Mouse (Mus musculus) MEL (cell line): ENCODE measurements around the gene Olfr267. TPM values are rescaled to one million over a fixed set of nuclear protein-coding genes. Genes with fewer than 3 reads are reported as not detected.

ENCODE experiments used
- DNase-seq: peaks from one replicate; pipeline ENCODE4 v3.0.0; 2011; ENCODE audit warnings: low read depth, low spot score
- H3K27ac ChIP-seq: 2 replicates; pipeline ENCODE4 v1.5.1; 2012; ENCODE audit warnings: low read depth, mild to moderate bottlenecking, control low read depth, low read length, moderate library complexity; ENCODE audit not compliant: control insufficient read depth
- H3K27me3 ChIP-seq, 2 experiments: fragments of 150-350 bp in 1 of 2; sonication (generic) in 1 of 2; 2 replicates each; pipeline ENCODE4 v1.6.1; 2012; ENCODE audit warnings: low read length in 2 of 2, mild to moderate bottlenecking in 2 of 2, improper control_type of control experiment in 1 of 2, moderate library complexity in 1 of 2; ENCODE audit not compliant: insufficient read depth in 2 of 2, control insufficient read depth in 1 of 2
- H3K36me3 ChIP-seq, 2 experiments: 2 replicates each; pipeline ENCODE4 v1.6.1; 2012 to 2014; ENCODE audit warnings: low read length in 2 of 2, improper control_type of control experiment in 1 of 2, inconsistent platforms in 1 of 2, mild to moderate bottlenecking in 1 of 2; ENCODE audit not compliant: insufficient read depth in 2 of 2, control insufficient read depth in 1 of 2
- H3K4me1 ChIP-seq, 2 experiments: fragments of 150-350 bp in 1 of 2; sonication (generic) in 1 of 2; 2 replicates each; pipeline ENCODE4 v1.6.1; 2012; ENCODE audit warnings: low read length in 2 of 2, improper control_type of control experiment in 1 of 2, mild to moderate bottlenecking in 1 of 2; ENCODE audit not compliant: insufficient read depth in 2 of 2, control insufficient read depth in 1 of 2
- H3K4me3 ChIP-seq, 2 experiments: fragments of 150-350 bp in 1 of 2; sonication (generic) in 1 of 2; 2 replicates each; pipeline ENCODE4 v1.5.1; 2012; ENCODE audit warnings: low read depth in 2 of 2, low read length in 2 of 2, mild to moderate bottlenecking in 2 of 2, moderate library complexity in 2 of 2, control low read depth in 1 of 2, improper control_type of control experiment in 1 of 2; ENCODE audit not compliant: control insufficient read depth in 1 of 2, insufficient read depth in 1 of 2
- H3K79me2 ChIP-seq: 2 replicates; pipeline ENCODE4 v1.6.1; 2012; ENCODE audit warnings: mild to moderate bottlenecking, low read length, moderate library complexity; ENCODE audit not compliant: control insufficient read depth, poor library complexity, insufficient read depth
- H3K9ac ChIP-seq: 2 replicates; pipeline ENCODE4 v1.6.1; 2012; ENCODE audit warnings: low read depth, mild to moderate bottlenecking, control low read depth, low read length, moderate library complexity; ENCODE audit not compliant: control insufficient read depth, poor library complexity, severe bottlenecking
- H3K9me3 ChIP-seq: fragments of 150-350 bp; sonication (generic); replicated peaks from 2 replicates; pipeline ENCODE4 v1.6.1; 2012; ENCODE audit warnings: mild to moderate bottlenecking, low read length, improper control_type of control experiment, moderate library complexity; ENCODE audit not compliant: insufficient read depth
- CHD1 ChIP-seq: IDR thresholded peaks from 2 replicates; pipeline ENCODE4 v1.6.1; 2012; ENCODE audit warnings: low read depth, mild to moderate bottlenecking, inconsistent platforms, low read length, improper control_type of control experiment
- CTCF ChIP-seq, 3 experiments: IDR thresholded peaks in 2 of 3; conservative IDR thresholded peaks in 1 of 3; 2 replicates each; pipeline ENCODE4 v1.5.1; 2011 to 2012; ENCODE audit warnings: low read length in 3 of 3, low read depth in 2 of 3, mild to moderate bottlenecking in 2 of 3, improper control_type of control experiment in 1 of 3, inconsistent platforms in 1 of 3, mixed read lengths in 1 of 3, moderate library complexity in 1 of 3; ENCODE audit not compliant: control insufficient read depth in 1 of 3, insufficient read depth in 1 of 3, poor library complexity in 1 of 3, severe bottlenecking in 1 of 3
- E2F4 ChIP-seq: IDR thresholded peaks from 2 replicates; pipeline ENCODE4 v1.6.1; 2011; ENCODE audit warnings: low read depth, low read length, improper control_type of control experiment, borderline replicate concordance
- ETS1 ChIP-seq: IDR thresholded peaks from 2 replicates; pipeline ENCODE4 v1.6.1; 2012; ENCODE audit warnings: low read depth, mild to moderate bottlenecking, inconsistent platforms, low read length, improper control_type of control experiment, moderate library complexity
- GABPA ChIP-seq: IDR thresholded peaks from 2 replicates; pipeline ENCODE4 v1.6.1; 2012; ENCODE audit warnings: low read depth, mild to moderate bottlenecking, inconsistent platforms, low read length, improper control_type of control experiment, moderate library complexity
- GATA1 ChIP-seq: IDR thresholded peaks from 2 replicates; pipeline ENCODE4 v1.6.1; 2011; ENCODE audit warnings: low read depth, low read length, improper control_type of control experiment
- HCFC1 ChIP-seq: IDR thresholded peaks from 2 replicates; pipeline ENCODE4 v1.6.1; 2012; ENCODE audit warnings: low read depth, mild to moderate bottlenecking, inconsistent platforms, low read length, improper control_type of control experiment, moderate library complexity
- JUND ChIP-seq: IDR thresholded peaks from 2 replicates; pipeline ENCODE4 v1.6.1; 2011; ENCODE audit warnings: low read depth, mild to moderate bottlenecking, improper control_type of control experiment, low read length
- KAT2A ChIP-seq: conservative IDR thresholded peaks from 2 replicates; pipeline ENCODE4 v1.6.1; 2012; ENCODE audit warnings: low read depth, low read length, improper control_type of control experiment, inconsistent platforms
- MAFK ChIP-seq: IDR thresholded peaks from 2 replicates; pipeline ENCODE4 v1.6.1; 2011; ENCODE audit warnings: low read depth, mild to moderate bottlenecking, low read length, improper control_type of control experiment, borderline replicate concordance
- MEF2A ChIP-seq: IDR thresholded peaks from 2 replicates; pipeline ENCODE4 v1.6.1; 2014; ENCODE audit warnings: low read depth, mild to moderate bottlenecking, inconsistent platforms, low read length, improper control_type of control experiment; ENCODE audit not compliant: poor library complexity, insufficient replicate concordance, severe bottlenecking; ENCODE audit errors: extremely low read depth
- MYB ChIP-seq: IDR thresholded peaks from 2 replicates; pipeline ENCODE4 v1.6.1; 2011; ENCODE audit warnings: mild to moderate bottlenecking, low read depth, low read length, improper control_type of control experiment
- NRF1 ChIP-seq: IDR thresholded peaks from 2 replicates; pipeline ENCODE4 v1.6.1; 2014; ENCODE audit warnings: low read depth, mild to moderate bottlenecking, inconsistent platforms, low read length, improper control_type of control experiment, moderate library complexity; ENCODE audit not compliant: poor library complexity, insufficient read depth, severe bottlenecking
- POLR2A ChIP-seq, 2 experiments: IDR thresholded peaks; 2 replicates each; pipeline ENCODE4 v1.6.1; 2011 to 2012; ENCODE audit warnings: low read length in 2 of 2, mild to moderate bottlenecking in 2 of 2, control low read depth in 1 of 2, improper control_type of control experiment in 1 of 2, low read depth in 1 of 2, moderate library complexity in 1 of 2; ENCODE audit not compliant: control insufficient read depth in 1 of 2, insufficient read depth in 1 of 2, poor library complexity in 1 of 2
- POLR2AphosphoS2 ChIP-seq: IDR thresholded peaks from 2 replicates; pipeline ENCODE4 v1.6.1; 2011; ENCODE audit warnings: low read length, improper control_type of control experiment
- POLR2AphosphoS5 ChIP-seq: IDR thresholded peaks from 2 replicates; pipeline ENCODE4 v1.6.1; 2012; ENCODE audit warnings: low read depth, borderline replicate concordance, mild to moderate bottlenecking, inconsistent platforms, low read length, moderate library complexity, mixed read lengths
- RAD21 ChIP-seq: IDR thresholded peaks from 2 replicates; pipeline ENCODE4 v1.6.1; 2011; ENCODE audit warnings: mild to moderate bottlenecking, low read depth, low read length, improper control_type of control experiment
- RCOR1 ChIP-seq: IDR thresholded peaks from 2 replicates; pipeline ENCODE4 v1.6.1; 2012; ENCODE audit warnings: low read depth, mild to moderate bottlenecking, inconsistent platforms, low read length, improper control_type of control experiment
- SIN3A ChIP-seq: IDR thresholded peaks from 2 replicates; pipeline ENCODE4 v1.6.1; 2012; ENCODE audit warnings: low read length, improper control_type of control experiment, inconsistent platforms
- TAL1 ChIP-seq: IDR thresholded peaks from 2 replicates; pipeline ENCODE4 v1.6.1; 2012; ENCODE audit warnings: mild to moderate bottlenecking, inconsistent platforms, low read length, moderate library complexity, mixed read lengths
- TBP ChIP-seq: IDR thresholded peaks from 2 replicates; pipeline ENCODE4 v1.8.0; 2011; ENCODE audit warnings: low read depth, low read length, improper control_type of control experiment
- TCF12 ChIP-seq: IDR thresholded peaks from 2 replicates; pipeline ENCODE4 v1.6.1; 2014; ENCODE audit warnings: low read depth, mild to moderate bottlenecking, inconsistent platforms, low read length, improper control_type of control experiment, moderate library complexity
- UBTF ChIP-seq: IDR thresholded peaks from 2 replicates; pipeline ENCODE4 v1.6.1; 2012; ENCODE audit warnings: low read depth, mild to moderate bottlenecking, inconsistent platforms, low read length, improper control_type of control experiment, moderate library complexity, borderline replicate concordance; ENCODE audit not compliant: insufficient read depth
- USF1 ChIP-seq: IDR thresholded peaks from 2 replicates; pipeline ENCODE4 v1.6.1; 2014; ENCODE audit warnings: low read depth, mild to moderate bottlenecking, inconsistent platforms, low read length, improper control_type of control experiment, moderate library complexity
- USF2 ChIP-seq, 2 experiments: IDR thresholded peaks; 2 replicates each; pipeline ENCODE4 v1.6.1; 2011 to 2012; ENCODE audit warnings: improper control_type of control experiment in 2 of 2, low read length in 2 of 2, borderline replicate concordance in 1 of 2, inconsistent platforms in 1 of 2, low read depth in 1 of 2, mild to moderate bottlenecking in 1 of 2; ENCODE audit not compliant: insufficient read depth in 1 of 2
- ZMIZ1 ChIP-seq: IDR thresholded peaks from 2 replicates; pipeline ENCODE4 v1.6.1; 2012; ENCODE audit warnings: low read depth, mild to moderate bottlenecking, inconsistent platforms, low read length, improper control_type of control experiment, moderate library complexity
- polyA plus RNA-seq, 2 experiments: library from polyadenylated mRNA; stranded (reverse) in 1 of 2; unstranded in 1 of 2; fragments of >175 nt in 1 of 2; fragments of >200 nt in 1 of 2; gene quantifications; 2 replicates each; pipeline versions ENCODE4 v1.2.1 to v1.2.4; 2012; ENCODE audit warnings: low replicate concordance in 2 of 2, low read depth in 1 of 2; ENCODE audit not compliant: insufficient read length in 2 of 2, insufficient read depth in 1 of 2, missing spikeins in 1 of 2
- total RNA-seq: library from RNA; depleted of rRNA; stranded (reverse); fragments of 300-350 nt; gene quantifications from 2 replicates; pipeline ENCODE4 v1.2.3, GENCODE M21; 2012

The Olfr267 gene
- total and polyA plus RNA-seq, 3 experiments = 0.08 TPM; not detected in 2

DNA sequence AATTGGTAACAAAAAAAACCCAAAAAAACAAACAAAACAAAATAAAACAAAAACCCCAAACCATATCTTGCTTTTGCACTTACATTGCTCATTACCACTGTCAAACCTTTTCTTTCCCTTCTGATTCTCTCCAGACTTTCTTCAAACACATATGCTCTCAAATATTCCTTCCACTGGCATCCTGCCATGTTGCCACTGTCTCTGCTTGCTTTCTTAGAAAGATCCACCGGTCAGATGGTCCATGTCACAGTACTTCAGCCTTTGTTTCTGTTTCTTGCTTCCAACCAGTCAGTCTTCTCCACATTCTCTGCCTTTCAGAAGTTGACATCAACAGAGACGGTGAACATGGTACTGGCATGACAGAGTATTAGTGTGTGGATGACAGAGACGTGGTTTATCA, 857 bp downstream of the Olfr267 start:
- Histone ChIP-seq H3K9ac (no peak overlapping the region), H3K79me2 (no peaks in the 10 kb centered on the region), H3K9me3 (no peaks in the 10 kb centered on the region), H3K36me3 (no peaks in the 10 kb centered on the region), H3K27me3 (no peaks in the 10 kb centered on the region), H3K4me1 (no peaks in the 10 kb centered on the region), H3K27ac (no peak overlapping the region), H3K4me3 (no peak overlapping the region)
- no peak for DNase-seq
- TF ChIP-seq POLR2A (IDR thresholded peaks at IDR 0.05; ENCODE audit: control insufficient read depth in 1 of 2, insufficient read depth in 1 of 2, low read depth in 1 of 2, low read length in 2 of 2, poor library complexity in 1 of 2) (no peak), ETS1 (no peak), SIN3A (no peak), NRF1 (no peak), MEF2A (no peak), MYB (no peak), USF2 (IDR thresholded peaks at IDR 0.05; ENCODE audit: borderline replicate concordance in 1 of 2, insufficient read depth in 1 of 2, low read depth in 1 of 2, low read length in 2 of 2) (no peak), RCOR1 (no peak), ZMIZ1 (no peak), E2F4 (no peak), POLR2AphosphoS2 (no peak), TBP (no peak), POLR2AphosphoS5 (no peak), CHD1 (no peak), TAL1 (no peak), UBTF (no peak), TCF12 (no peak), KAT2A (no peak)

DNA sequence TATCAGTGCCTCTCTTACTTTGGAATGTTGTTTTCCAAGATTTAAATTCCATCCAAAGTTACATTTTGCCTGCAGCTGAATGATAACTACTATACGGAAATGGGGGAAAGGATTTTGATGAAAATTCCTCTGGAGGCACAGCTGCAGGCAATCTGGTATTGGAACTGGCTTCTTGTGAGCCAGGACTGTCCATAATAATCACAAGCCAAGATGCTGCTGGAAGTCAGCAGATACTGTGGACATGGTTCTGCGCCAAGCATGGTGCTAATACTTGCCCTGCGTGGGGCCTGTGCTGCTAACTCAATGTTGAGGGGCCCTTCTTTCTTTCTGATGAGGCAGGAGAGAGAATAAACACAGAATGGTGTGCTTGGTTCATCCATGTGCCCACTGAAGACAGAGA, 24.1 kb downstream of the Olfr267 start:
- H3K9me3 ChIP-seq = no peaks in the 10 kb centered on the region

More for the DNA sequence above, 24.1 kb downstream of the Olfr267 start:
- peaks cover 0 to 2% of the 10 kb centered on the region in 2 experiments; a peak in 1 of 4 replicates for H3K27me3 ChIP-seq
- H3K4me1 ChIP-seq = no peaks in the 10 kb centered on the region
- no peak overlapping the region for H3K9ac ChIP-seq
- no peak for DNase-seq
- H3K27ac ChIP-seq = no peak overlapping the region
- no peaks in the 10 kb centered on the region for H3K79me2 ChIP-seq
- no peak overlapping the region for H3K4me3 ChIP-seq
- no peaks in the 10 kb centered on the region for H3K36me3 ChIP-seq
- TF ChIP-seq JUND = no peak
- no peak for TF ChIP-seq CTCF (IDR thresholded peaks at IDR 0.05 in 2 of 3, conservative IDR thresholded peaks at IDR 0.05 in 1 of 3; ENCODE audit: control insufficient read depth in 1 of 3, insufficient read depth in 1 of 3, low read depth in 2 of 3, low read length in 3 of 3, poor library complexity in 1 of 3, severe bottlenecking in 1 of 3)
- TF ChIP-seq RCOR1 = no peak
- no peak for TF ChIP-seq HCFC1
- no peak for TF ChIP-seq POLR2A (IDR thresholded peaks at IDR 0.05; ENCODE audit: control insufficient read depth in 1 of 2, insufficient read depth in 1 of 2, low read depth in 1 of 2, low read length in 2 of 2, poor library complexity in 1 of 2)
- TF ChIP-seq MAFK = no peak
- no peak for TF ChIP-seq USF1
- TF ChIP-seq RAD21 = no peak
- no peak for TF ChIP-seq ZMIZ1
- TF ChIP-seq POLR2AphosphoS2 = no peak
- no peak for TF ChIP-seq TCF12
- TF ChIP-seq GATA1 = no peak
- no peak for TF ChIP-seq KAT2A
- no peak for TF ChIP-seq GABPA
- no peak for TF ChIP-seq MEF2A
- TF ChIP-seq, all 39 proteins: peak for 0
